Mouse (Mus musculus) CD4-positive, CD25-positive, alpha-beta regulatory T cell, adult 2 months (primary cell): ENCODE data around the gene Agtpbp1.

Experiments
- DNase-seq: peaks from one replicate; pipeline ENCODE4 v3.0.0-alpha.2; 2012; ENCODE audit warnings: low read depth, low spot score

Agtpbp1 gene

GRCm38 (mm10) chr13:59572549-59572948 lies 12.5 kb downstream of the Agtpbp1 start:
- DNase-seq = no peak

DNA sequence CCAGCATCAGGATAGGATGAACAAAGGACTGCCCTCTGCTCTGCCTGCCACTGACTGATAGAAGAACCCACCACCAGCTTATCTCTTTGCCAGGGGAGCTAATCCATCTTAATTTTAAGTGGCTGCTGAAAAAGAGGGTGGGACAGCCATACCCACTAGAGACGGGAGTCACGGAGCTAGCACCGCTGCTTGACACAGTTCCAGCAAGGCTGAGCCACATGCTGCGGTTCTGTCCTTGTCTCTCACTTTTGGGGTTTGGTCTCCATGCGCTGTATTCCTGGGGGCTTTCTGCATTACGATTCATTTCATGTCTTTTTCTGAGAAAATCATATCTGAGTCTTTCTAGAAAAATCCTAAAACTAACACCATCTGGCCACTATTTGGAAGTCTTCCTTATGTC lies 13.9 kb downstream of the Agtpbp1 start:
- DNase-seq = no peak

GRCm38 (mm10) chr13:59565945-59566520 lies 19.0 kb downstream of the Agtpbp1 start:
- no peak for DNase-seq

- no peak for DNase-seq
These were observed 20.1 kb downstream of the Agtpbp1 start for GRCm38 (mm10) chr13:59564923-59565322.

DNA sequence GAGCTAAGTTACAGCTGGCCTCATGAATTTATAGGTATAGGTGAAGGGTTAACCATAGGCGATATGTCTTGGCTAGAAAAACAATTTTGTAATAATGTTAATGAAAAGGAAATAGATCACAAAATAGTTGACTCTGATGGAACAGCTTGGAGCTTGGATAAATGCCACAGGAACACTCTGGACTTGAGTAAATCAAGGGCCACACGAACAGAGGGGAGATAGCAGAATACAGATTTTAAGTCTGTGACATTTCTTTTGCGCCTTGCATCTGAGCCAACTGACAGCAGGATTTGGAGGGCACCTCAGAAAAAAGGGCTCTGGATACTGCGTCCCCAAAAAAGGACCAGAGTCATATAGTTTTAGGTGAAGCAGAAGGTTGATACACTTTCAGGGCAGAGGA lies 20.5 kb downstream of the Agtpbp1 start:
- DNase-seq = no peak

DNA sequence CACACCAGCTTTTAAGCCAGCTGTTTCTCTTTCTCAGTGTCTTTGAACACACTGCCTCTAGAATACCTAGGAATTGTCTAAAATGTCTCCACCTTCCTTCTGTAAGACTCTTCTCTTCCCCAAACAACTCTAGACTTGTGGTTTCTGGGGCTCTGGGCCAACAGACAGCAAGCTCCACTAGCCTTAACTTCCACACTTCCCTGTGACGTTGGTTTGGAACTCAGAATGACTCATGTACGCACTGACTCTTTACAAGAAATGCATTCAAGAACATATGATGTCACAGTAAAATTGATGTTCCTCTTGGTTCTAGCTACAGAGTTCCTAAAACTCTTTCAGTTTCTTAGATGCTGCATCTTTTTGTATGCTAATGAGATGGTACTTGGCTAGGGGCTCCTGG lies 22.6 kb downstream of the Agtpbp1 start:
- no peak for DNase-seq

DNA sequence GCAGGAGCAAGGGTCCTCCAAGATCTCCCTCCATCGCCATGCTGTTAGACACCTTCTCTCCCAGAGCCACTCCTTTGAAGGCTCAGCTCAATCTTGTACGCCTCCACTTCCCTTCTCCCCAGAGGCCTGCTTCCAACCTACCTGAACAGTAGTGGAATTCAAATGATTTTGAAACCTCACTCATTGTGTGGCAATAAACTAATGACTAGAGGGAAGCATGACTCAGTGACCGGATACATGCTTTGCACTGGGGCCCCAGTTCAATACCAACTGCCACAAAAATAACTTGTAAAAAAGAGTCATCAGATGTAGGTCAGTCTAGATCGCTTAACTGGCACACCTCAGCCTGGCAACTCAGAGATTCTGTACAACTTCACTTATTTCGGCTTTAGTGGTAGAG lies 26.3 kb downstream of the Agtpbp1 start:
- DNase-seq = no peak

DNA sequence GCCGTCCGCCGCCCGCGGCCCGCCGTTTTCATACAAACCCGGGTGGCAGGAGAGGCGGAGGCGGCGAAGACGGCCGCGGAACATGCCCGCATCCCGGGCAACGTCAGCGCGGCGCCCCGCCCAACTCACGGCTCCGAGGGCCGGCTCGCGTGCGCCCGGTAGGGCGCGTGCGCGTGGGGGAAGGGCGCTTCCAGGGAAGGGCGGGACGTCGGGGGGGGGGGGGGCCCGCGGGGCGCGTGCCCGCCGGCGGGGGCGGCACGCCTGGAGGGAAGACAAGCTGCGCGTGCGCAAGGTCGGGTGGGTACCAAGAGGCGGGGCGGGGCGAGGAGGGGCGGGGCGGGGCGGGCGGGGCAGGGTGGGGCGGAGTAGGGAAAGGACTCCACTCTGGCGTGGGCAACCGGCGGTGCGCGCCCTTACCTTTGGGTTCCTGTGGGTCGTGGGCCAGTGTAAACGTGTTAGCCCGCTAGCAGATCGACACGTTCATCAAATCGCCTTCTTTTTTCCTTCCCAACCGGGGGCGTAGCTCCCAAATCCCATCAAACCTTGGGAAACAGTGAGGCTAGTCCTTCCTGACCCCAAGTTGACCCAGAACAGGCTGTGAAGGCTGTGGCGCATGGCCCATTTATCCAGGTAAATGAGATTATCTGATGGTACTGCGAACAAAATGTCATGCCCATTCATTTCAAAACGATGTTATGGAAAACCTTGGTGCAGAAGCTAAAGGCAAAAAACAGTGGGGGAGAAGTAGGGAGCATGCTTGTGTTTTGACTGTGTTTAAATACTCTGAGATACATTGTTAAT lies 27.6 kb downstream of the Agtpbp1 start:
- peak; percentile 94 for DNase-seq

GRCm38 (mm10) chr13:59556670-59557069 lies 28.4 kb downstream of the Agtpbp1 start:
- peak; percentile 58 for DNase-seq

DNA sequence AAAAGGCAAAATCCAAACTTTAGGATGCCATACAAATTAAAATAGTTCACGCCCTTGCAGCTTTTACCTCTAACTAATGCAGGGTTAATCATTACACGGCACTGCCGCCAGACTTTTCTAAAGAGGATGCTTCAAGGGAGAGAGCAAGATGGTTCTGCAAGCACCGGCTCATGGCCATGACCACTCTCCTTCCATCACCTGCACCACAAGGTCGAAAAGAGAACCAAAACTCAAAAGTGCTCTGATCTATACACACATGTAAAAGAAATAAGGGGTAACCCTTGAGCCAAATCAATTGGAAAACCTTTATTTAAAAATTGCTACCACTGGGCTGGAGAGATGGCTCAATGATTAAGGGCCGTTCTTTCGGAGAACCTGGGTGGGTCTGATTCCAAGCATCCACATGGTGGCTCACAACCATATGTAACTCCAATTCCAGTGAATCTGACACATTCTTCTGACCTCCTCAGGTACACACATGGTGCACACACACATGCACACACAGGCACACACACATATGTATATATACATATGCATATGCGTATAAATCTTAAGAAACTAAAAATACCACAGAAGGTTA lies 29.3 kb downstream of the Agtpbp1 start:
- DNase-seq = no peak

DNA sequence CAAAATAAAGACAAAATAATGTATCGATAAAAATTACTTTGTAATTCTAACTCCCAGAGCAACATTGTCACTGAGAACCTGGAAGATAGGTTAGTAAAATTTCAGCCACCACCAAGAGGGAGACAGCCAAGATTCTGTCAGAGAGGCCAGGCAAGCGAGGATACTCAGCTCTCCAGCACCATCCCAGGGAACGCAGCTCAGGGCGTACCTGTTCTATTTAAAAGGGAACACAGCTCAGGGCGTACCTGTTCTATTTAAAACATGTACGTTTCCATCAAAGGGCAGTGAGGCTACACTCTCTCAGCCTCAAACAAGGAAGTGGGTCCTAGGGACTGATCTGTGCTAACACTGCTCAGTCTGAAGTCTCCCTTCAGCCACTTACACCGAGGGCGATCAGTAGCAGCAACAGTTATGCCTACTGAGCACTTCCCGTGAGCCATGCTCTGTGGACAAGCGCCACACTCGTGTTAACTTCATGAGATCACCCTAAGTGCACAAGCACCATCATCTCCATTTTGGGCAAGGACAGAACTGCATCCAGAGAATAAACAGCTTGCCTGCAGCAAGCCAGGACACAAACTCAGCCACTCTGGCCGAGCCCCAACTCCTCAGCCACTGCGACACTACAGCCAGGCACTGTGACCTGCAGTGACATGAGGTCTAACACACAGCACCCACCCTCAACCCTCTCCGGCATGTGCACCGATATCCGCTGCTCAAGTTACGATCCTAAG lies 30.1 kb downstream of the Agtpbp1 start:
- no peak for DNase-seq

DNA sequence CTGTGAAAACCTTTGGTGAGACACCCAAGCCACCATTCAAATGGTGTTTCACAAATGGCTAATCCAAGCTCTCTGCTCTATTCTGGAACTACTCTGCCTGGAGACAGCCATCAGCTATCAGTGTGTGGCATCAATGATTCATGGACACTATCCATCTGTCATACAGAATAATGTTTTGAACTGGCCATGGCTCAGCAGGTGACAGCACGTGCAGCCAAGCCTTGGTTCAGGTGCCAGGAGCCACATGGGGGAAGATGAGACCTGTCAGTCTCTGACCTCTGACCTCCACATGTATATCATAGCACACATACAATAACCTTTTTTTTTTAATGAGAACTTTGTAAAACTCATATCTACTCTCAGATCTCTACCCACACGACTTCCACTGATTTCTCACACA lies 32.3 kb downstream of the Agtpbp1 start:
- no peak for DNase-seq

GRCm38 (mm10) chr13:59552286-59552685 lies 32.7 kb downstream of the Agtpbp1 start:
- DNase-seq = no peak

DNA sequence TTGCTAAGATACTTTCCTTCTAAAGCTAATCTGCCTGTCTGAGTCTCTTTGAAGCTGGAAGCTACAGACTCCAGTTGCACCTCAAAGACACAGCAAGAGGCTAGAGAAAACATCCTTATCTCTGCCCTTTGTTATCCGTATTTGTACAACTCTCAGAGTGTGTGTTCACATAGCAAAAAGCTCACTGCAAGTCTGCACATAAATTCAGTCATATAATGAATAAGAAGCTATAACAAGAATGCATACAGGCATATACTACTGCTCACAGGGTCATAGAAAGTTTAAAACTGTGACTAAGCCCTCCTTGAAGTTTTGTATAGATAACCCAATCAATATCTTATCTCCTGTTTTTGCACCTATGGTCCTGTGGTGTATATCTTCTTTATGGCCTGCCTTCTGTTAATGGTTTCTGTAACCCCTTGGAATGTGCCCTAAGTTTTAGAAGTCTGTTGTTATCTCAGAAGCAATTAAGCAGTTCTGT lies 35.7 kb downstream of the Agtpbp1 start:
- DNase-seq = no peak

- DNase-seq = no peak
These were observed 37.3 kb downstream of the Agtpbp1 start for GRCm38 (mm10) chr13:59547716-59548115.

DNA sequence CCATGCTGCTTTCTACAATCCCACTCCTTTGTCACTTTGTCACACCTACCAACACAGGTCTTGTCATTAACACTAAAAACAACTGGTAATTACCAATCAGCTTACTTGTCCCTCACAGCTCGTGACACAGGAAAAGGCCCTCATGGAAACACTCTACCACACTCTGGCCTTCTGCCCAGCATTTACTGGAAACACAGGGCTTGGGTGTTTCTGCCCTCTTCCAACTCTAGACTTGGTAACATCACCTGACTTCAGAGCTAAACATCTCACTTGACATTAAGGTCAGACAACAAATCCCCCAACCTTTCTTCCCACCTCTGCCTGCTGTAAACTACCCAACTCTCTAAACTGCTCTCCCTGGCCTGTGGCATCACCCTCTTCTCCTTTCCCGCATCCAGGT lies 37.9 kb downstream of the Agtpbp1 start:
- DNase-seq = no peak

GRCm38 (mm10) chr13:59542411-59542810 lies 42.6 kb downstream of the Agtpbp1 start:
- no peak for DNase-seq

DNA sequence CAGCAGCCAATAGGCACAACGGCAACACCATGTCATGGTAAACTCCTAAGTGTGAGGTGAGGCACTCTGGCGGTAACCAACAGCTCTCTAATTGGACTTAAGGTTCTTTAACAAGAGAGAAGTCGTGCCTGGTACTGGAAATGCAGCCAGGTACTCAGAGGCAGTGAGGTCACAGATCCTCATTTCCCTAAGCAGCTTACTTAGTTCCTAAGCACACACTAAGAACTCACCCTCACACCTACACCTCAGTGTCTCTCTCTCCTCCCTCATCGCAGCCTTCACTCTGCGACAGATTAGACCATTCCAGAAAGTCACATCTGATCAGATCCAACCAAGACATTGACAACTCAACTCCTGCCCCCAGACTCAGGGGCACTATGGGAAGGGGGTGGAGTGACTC lies 45.0 kb downstream of the Agtpbp1 start:
- no peak for DNase-seq

DNA sequence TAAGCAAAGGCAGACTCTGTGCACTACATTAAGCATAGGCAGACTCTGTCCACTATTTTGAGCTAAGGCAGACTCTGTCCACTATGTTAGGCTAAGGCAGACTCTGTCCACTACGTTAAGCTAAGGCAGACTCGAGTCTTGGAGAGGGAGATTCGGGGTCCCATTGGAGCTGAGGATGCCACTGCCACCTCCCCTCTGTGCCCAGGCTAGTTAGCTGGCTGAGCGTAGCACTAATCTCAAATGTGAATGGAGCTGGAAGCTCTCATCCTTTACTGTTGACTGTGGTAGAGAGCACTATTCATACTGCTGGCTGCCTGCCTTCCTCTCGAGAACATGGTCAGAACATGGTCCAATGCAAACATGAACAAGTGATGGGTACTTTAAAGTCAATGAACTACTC lies 46.4 kb downstream of the Agtpbp1 start:
- DNase-seq = no peak

GRCm38 (mm10) chr13:59536631-59537030 lies 48.4 kb downstream of the Agtpbp1 start:
- no peak for DNase-seq

DNA sequence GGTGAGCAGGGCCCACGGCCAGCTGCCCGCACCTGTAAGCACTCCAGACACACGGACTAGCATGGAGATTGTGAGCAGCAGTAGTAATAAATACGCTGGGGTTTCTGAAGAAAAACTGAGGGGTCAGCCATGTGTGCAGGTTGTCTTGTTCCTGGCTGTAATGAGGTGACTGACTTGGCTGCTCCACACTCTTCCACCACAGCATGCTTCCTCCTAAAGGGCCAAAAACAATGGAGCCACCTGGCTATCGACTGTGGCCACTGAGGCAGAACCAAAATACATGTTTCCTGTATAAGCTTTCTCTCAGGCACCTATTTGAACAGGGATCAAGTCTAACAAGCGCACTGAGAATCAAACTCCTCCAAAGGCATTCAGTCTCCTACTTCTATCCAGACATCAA lies 49.3 kb downstream of the Agtpbp1 start:
- DNase-seq = no peak

- no peak for DNase-seq
These were observed 50.7 kb downstream of the Agtpbp1 start for GRCm38 (mm10) chr13:59534301-59534700.
